Mouse (Mus musculus): ENCODE measurements at regions not wholly inside any gene's neighbourhood (a gene's known extent, or its start where the extent isn't known, plus 50 kb on each side); places are given as distances from the start of the nearest gene placed in this dataset.

DNA sequence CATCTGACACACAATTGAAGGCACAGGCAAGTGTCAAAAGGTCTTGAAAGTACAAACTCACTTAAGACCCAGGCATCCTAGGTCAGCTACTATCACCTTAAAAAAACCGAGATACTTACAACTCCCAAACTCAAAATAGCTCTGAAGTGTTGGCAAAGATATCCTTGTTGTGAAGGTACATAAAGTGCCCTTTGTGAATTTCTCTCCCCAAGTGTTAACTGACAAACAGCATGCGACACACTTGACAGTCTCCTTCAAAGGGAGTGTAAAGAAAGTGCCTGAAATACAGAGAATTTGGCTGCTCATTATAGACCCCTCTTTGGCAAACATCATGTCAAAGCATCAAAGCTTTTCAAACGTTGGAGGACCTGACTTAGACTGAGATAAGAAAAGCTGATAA lies 2634.2 kb downstream of the 9330182O14Rik start:
- no peaks in the 10 kb centered on the region for H3K9me3 ChIP-seq
- no peak for ATAC-seq
- 51% methylated on average over 3 of the region's 3 CpGs for WGBS

DNA sequence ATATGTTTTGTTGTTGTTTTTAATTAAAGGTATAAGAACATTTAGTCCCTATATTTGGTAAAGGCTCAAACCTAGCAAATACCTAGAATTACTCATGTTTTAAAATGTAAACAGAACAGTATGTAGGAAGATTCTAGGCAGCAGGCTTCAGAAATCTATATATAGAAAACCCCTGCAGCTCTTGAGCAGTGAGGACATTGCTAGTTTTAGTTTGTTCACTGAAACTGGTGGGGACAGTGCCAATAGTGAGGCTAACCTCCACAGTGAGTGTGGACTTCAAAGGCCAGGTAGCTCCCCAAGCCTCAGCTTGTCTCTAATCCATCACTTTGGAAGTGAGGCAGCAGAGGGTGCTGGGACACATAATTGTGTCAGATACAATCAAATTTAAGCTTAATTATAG lies 2645.7 kb downstream of the 9330182O14Rik start:
- Histone ChIP-seq H3K4me2 (replicated peaks) (no peak overlapping the region), H3K9me3 (no peaks in the 10 kb centered on the region), H3K9ac (replicated peaks) (no peak overlapping the region), H3K27ac (no peak overlapping the region), H3K4me1 (replicated peaks) (no peaks in the 10 kb centered on the region), H3K27me3 (no peaks in the 10 kb centered on the region), H3K4me3 (replicated peaks) (no peak overlapping the region), H3K36me3 (no peaks in the 10 kb centered on the region)
- no peak for ATAC-seq

More for the DNA sequence above, 2634.2 kb downstream of the 9330182O14Rik start:
- Histone ChIP-seq H3K4me2 (replicated peaks) (no peak overlapping the region), H3K27ac (no peak overlapping the region), H3K4me1 (replicated peaks) (no peaks in the 10 kb centered on the region), H3K27me3 (no peaks in the 10 kb centered on the region), H3K4me3 (replicated peaks) (no peak overlapping the region), H3K36me3 (no peaks in the 10 kb centered on the region), H3K9ac (replicated peaks) (no peak overlapping the region)

GRCm38 (mm10) chr15:42801217-42801616 lies 2667.1 kb downstream of the 9330182O14Rik start:
- no peak for ATAC-seq
- no peaks in the 10 kb centered on the region for H3K27me3 ChIP-seq
- no peaks in the 10 kb centered on the region for H3K9me3 ChIP-seq
- 86% methylated on average over 1 of the region's 1 CpGs for WGBS
- H3K27ac ChIP-seq = no peak overlapping the region
- no peaks in the 10 kb centered on the region for H3K4me1 ChIP-seq (replicated peaks)
- no peak overlapping the region for H3K9ac ChIP-seq (replicated peaks)
- H3K4me3 ChIP-seq (replicated peaks) = no peak overlapping the region
- H3K36me3 ChIP-seq = no peaks in the 10 kb centered on the region
- no peak overlapping the region for H3K4me2 ChIP-seq (replicated peaks)

- no peak overlapping the region for H3K27ac ChIP-seq
- H3K9me3 ChIP-seq = no peaks in the 10 kb centered on the region
- no peak overlapping the region for H3K4me2 ChIP-seq (replicated peaks)
- no peak overlapping the region for H3K4me3 ChIP-seq (replicated peaks)
- no peak overlapping the region for H3K9ac ChIP-seq (replicated peaks)
- no peaks in the 10 kb centered on the region for H3K36me3 ChIP-seq
- no peak for ATAC-seq
- no peaks in the 10 kb centered on the region for H3K4me1 ChIP-seq (replicated peaks)
- no peaks in the 10 kb centered on the region for H3K27me3 ChIP-seq
- 77% methylated on average over 1 of the region's 1 CpGs for WGBS
Measured at GRCm38 (mm10) chr15:42810871-42811490, 2676.8 kb downstream of the 9330182O14Rik start.

GRCm38 (mm10) chr15:42815026-42815724 lies 2681.0 kb downstream of the 9330182O14Rik start:
- WGBS = 81% methylated on average over 4 of the region's 4 CpGs
- Histone ChIP-seq H3K27ac (no peak overlapping the region), H3K4me2 (replicated peaks) (no peak overlapping the region)

GRCm38 (mm10) chr15:42838839-42839238 lies 2704.7 kb downstream of the 9330182O14Rik start:
- H3K9ac ChIP-seq (replicated peaks) = no peak overlapping the region
- no peak overlapping the region for H3K4me3 ChIP-seq (replicated peaks)
- 90% methylated on average over 1 of the region's 1 CpGs for WGBS
- H3K27ac ChIP-seq = no peak overlapping the region
- no peak overlapping the region for H3K4me2 ChIP-seq (replicated peaks)
- H3K36me3 ChIP-seq = no peaks in the 10 kb centered on the region
- no peaks in the 10 kb centered on the region for H3K27me3 ChIP-seq
- ATAC-seq = no peak
- H3K9me3 ChIP-seq = no peaks in the 10 kb centered on the region
- no peaks in the 10 kb centered on the region for H3K4me1 ChIP-seq (replicated peaks)

More at GRCm38 (mm10) chr15:42815026-42815724, 2681.0 kb downstream of the 9330182O14Rik start:
- Histone ChIP-seq H3K4me1 (replicated peaks) (no peaks in the 10 kb centered on the region), H3K9ac (replicated peaks) (no peak overlapping the region), H3K4me3 (replicated peaks) (no peak overlapping the region), H3K9me3 (no peaks in the 10 kb centered on the region), H3K36me3 (no peaks in the 10 kb centered on the region), H3K27me3 (no peaks in the 10 kb centered on the region)
- ATAC-seq = no peak

GRCm38 (mm10) chr15:42850003-42850402 lies 2715.8 kb downstream of the 9330182O14Rik start:
- Histone ChIP-seq H3K4me1 (replicated peaks) (no peaks in the 10 kb centered on the region), H3K27ac (no peak overlapping the region), H3K36me3 (no peaks in the 10 kb centered on the region), H3K4me2 (replicated peaks) (no peak overlapping the region), H3K9ac (replicated peaks) (no peak overlapping the region), H3K27me3 (no peaks in the 10 kb centered on the region), H3K4me3 (replicated peaks) (no peak overlapping the region), H3K9me3 (no peaks in the 10 kb centered on the region)
- no peak for ATAC-seq
- 91% methylated on average over 2 of the region's 2 CpGs for WGBS

- ATAC-seq = no peak
- no peak overlapping the region for H3K27ac ChIP-seq
- H3K9ac ChIP-seq (replicated peaks) = no peak overlapping the region
- H3K27me3 ChIP-seq = no peaks in the 10 kb centered on the region
- H3K9me3 ChIP-seq = no peaks in the 10 kb centered on the region
- H3K36me3 ChIP-seq = no peaks in the 10 kb centered on the region
- no peaks in the 10 kb centered on the region for H3K4me1 ChIP-seq (replicated peaks)
- 82% methylated on average over 2 of the region's 2 CpGs for WGBS
- H3K4me2 ChIP-seq (replicated peaks) = no peak overlapping the region
- no peak overlapping the region for H3K4me3 ChIP-seq (replicated peaks)
Measured at GRCm38 (mm10) chr15:42872491-42872890, 2738.3 kb downstream of the 9330182O14Rik start.

DNA sequence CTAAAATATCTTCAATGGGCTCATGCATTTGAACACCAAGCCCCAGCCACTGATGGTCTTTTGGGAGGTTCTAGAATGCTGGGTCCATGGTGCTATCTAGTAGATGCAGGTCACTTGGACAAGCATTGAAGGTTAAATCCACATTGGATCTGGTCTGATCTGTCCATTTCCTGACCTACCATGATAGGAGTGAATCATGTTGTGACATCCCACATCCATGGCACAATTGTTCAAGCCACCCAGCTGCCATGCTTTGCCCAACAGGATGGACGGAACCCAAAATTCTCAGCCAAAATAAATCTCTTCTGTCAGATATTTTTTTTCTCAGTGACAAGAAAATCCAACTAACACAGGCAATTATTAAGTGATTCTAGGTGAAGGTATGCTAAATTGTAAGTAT lies 2760.4 kb downstream of the 9330182O14Rik start:
- 83% methylated on average over 1 of the region's 1 CpGs for WGBS
- ATAC-seq = no peak
- Histone ChIP-seq H3K27ac (no peak overlapping the region), H3K4me1 (replicated peaks) (no peaks in the 10 kb centered on the region), H3K9ac (replicated peaks) (no peak overlapping the region), H3K27me3 (no peaks in the 10 kb centered on the region), H3K36me3 (no peaks in the 10 kb centered on the region), H3K9me3 (no peaks in the 10 kb centered on the region), H3K4me3 (replicated peaks) (no peak overlapping the region), H3K4me2 (replicated peaks) (no peak overlapping the region)

DNA sequence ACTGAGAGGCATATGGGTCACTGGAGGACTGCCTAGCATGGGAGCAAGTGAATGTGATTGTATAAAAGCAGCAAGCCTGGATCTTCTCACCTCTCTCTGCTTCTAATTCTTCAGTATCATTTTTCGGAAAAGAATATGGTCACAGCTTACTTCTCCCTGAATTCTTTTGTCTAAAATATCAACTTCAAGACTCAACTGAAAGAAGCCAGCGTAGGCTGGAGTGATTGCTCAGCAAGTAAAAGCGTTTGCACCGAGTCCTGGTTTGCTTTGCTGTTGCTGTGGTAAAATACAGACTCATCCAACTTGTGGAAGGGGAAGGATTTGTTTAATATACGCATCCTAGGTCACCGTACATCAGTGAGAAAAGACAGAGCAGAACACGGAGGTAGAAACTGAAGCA lies 2765.9 kb downstream of the 9330182O14Rik start:
- 95% methylated on average over 7 of the region's 7 CpGs for WGBS
- no peaks in the 10 kb centered on the region for H3K9me3 ChIP-seq
- no peak overlapping the region for H3K27ac ChIP-seq
- ATAC-seq = no peak
- H3K36me3 ChIP-seq = no peaks in the 10 kb centered on the region
- H3K27me3 ChIP-seq = no peaks in the 10 kb centered on the region
- no peak overlapping the region for H3K4me3 ChIP-seq (replicated peaks)
- no peaks in the 10 kb centered on the region for H3K4me1 ChIP-seq (replicated peaks)
- H3K9ac ChIP-seq (replicated peaks) = no peak overlapping the region
- no peak overlapping the region for H3K4me2 ChIP-seq (replicated peaks)

- no peaks in the 10 kb centered on the region for H3K4me1 ChIP-seq (replicated peaks)
- no peak for ATAC-seq
- no peak overlapping the region for H3K4me2 ChIP-seq (replicated peaks)
- H3K9ac ChIP-seq (replicated peaks) = no peak overlapping the region
- no peak overlapping the region for H3K27ac ChIP-seq
- no peaks in the 10 kb centered on the region for H3K36me3 ChIP-seq
- H3K27me3 ChIP-seq = no peaks in the 10 kb centered on the region
- 80% methylated on average over 3 of the region's 3 CpGs for WGBS
- no peaks in the 10 kb centered on the region for H3K9me3 ChIP-seq
- H3K4me3 ChIP-seq (replicated peaks) = no peak overlapping the region
Measured at GRCm38 (mm10) chr15:42901782-42902181, 2767.6 kb downstream of the 9330182O14Rik start.

- Histone ChIP-seq H3K9me3 (no peaks in the 10 kb centered on the region), H3K4me1 (replicated peaks) (no peaks in the 10 kb centered on the region; the same call in 1 of the 2 replicates), H3K27me3 (no peaks in the 10 kb centered on the region), H3K4me3 (replicated peaks) (no peak overlapping the region), H3K4me2 (replicated peaks) (no peak overlapping the region), H3K36me3 (no peaks in the 10 kb centered on the region), H3K27ac (no peak overlapping the region), H3K9ac (replicated peaks) (no peak overlapping the region)
- ATAC-seq = no peak
- 90% methylated on average over 2 of the region's 2 CpGs for WGBS
Measured at GRCm38 (mm10) chr15:42911357-42911756, 2777.2 kb downstream of the 9330182O14Rik start.

All from midbrain, embryonic 13.5 days (tissue).